Mouse (Mus musculus) cerebellum, adult 11 months (tissue): ENCODE measurements at regions not wholly inside any gene's neighbourhood (a gene's known extent, or its start where the extent isn't known, plus 50 kb on each side); places are given as distances from the start of the nearest gene placed in this dataset.

Experiments used
- DNase-seq: peaks from one replicate; pipeline ENCODE4 v3.0.0; 2022

- DNase-seq, result no peak
Observed at GRCm38 (mm10) chr12:46138646-46139045, 680.1 kb downstream of the Nova1 start.

GRCm38 (mm10) chr12:46125867-46126266 is 692.9 kb downstream of the Nova1 start:
- no peak for DNase-seq

GRCm38 (mm10) chr12:46111352-46111751 is 707.4 kb downstream of the Nova1 start:
- no peak for DNase-seq

- no peak for DNase-seq
Observed at GRCm38 (mm10) chr12:46083356-46083755, 735.4 kb downstream of the Nova1 start.

GRCm38 (mm10) chr12:46075789-46076217 is 742.9 kb downstream of the Nova1 start:
- no peak for DNase-seq

- no peak for DNase-seq
Observed at GRCm38 (mm10) chr12:46075355-46075754, 743.4 kb downstream of the Nova1 start.

- no peak for DNase-seq
Observed at GRCm38 (mm10) chr12:46066896-46067295, 751.8 kb downstream of the Nova1 start.

GRCm38 (mm10) chr12:46040626-46041025 is 778.1 kb downstream of the Nova1 start:
- no peak for DNase-seq

- DNase-seq, result no peak
Observed at GRCm38 (mm10) chr12:46040216-46040615, 778.5 kb downstream of the Nova1 start.

GRCm38 (mm10) chr12:46036540-46037094 is 782.1 kb downstream of the Nova1 start:
- no peak for DNase-seq

- DNase-seq, result no peak
Observed at GRCm38 (mm10) chr12:46025266-46025665, 793.5 kb downstream of the Nova1 start.

- DNase-seq, result no peak
Observed at GRCm38 (mm10) chr12:46021546-46021910, 797.2 kb downstream of the Nova1 start.

- DNase-seq, result no peak
Observed at GRCm38 (mm10) chr12:46020835-46021545, 797.7 kb downstream of the Nova1 start.

- no peak for DNase-seq
Observed at GRCm38 (mm10) chr12:45977691-45978414, 840.9 kb downstream of the Nova1 start.

- DNase-seq, result no peak
Observed at GRCm38 (mm10) chr12:45975780-45976179, 842.9 kb downstream of the Nova1 start.

- DNase-seq, result no peak
Observed at GRCm38 (mm10) chr12:45970472-45970871, 848.3 kb downstream of the Nova1 start.

GRCm38 (mm10) chr12:45969881-45970280 is 848.8 kb downstream of the Nova1 start:
- DNase-seq, result no peak

- DNase-seq, result no peak
Observed at GRCm38 (mm10) chr12:45946918-45947317, 871.8 kb downstream of the Nova1 start.

- no peak for DNase-seq
Observed at GRCm38 (mm10) chr12:45944464-45944863, 870.0 kb upstream of the Stxbp6 start.

- no peak for DNase-seq
Observed at GRCm38 (mm10) chr12:45942402-45942801, 867.9 kb upstream of the Stxbp6 start.

- no peak for DNase-seq
Observed at GRCm38 (mm10) chr12:45933388-45933787, 858.9 kb upstream of the Stxbp6 start.

GRCm38 (mm10) chr12:45932251-45932650 is 857.7 kb upstream of the Stxbp6 start:
- DNase-seq, result no peak

GRCm38 (mm10) chr12:45929760-45930150 is 855.2 kb upstream of the Stxbp6 start:
- peak; percentile 2 for DNase-seq
